Mouse (Mus musculus) frontal cortex, adult (tissue): ENCODE measurements around the gene Gramd4.
A peak's percentile ranks its signal among the peaks of the same experiment; 100 is the strongest.
"Not testable (repeated sequence)": the region's sequence is repeated elsewhere in the genome, so short reads cannot be mapped to it uniquely, and the experiment has no call there.

Experiments used
- ATAC-seq: cut with Nextera tagmentation; 2 replicates; pipeline ENCODE4 v1.9.2; 2017; ENCODE audit warnings: mild to moderate bottlenecking, moderate library complexity, mixed read lengths; ENCODE audit not compliant: low TSS enrichment

Gene Gramd4

DNA sequence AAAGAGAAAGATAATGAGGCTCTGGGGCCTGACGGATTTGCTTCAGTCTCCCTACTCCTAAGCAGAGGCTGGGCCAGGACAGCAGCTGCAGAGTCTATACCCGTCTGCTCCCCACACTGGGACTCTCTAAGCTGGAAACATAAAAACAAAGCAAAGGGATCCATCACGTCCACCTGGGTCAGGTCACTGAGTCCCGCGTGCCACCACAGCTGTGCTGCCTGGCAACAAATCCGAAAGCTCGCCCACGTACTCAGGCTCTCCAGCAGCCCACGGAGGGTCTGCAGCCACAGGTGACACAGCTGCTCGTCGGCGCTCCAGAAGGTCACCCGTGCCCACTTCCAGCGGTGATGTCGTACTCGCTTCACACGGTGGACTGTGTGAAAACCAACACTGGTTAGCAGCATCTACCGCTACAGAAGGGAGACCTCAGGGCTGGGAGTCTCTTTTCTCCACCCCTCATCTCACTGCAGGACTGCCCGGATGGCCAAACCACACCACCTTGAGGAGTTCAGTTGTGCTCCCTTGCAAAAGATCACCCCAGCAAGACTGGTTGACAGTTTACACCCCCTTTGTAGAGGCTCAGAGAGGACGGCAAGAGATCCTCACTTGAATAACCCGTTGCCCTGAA, 107.3 kb downstream of the Gramd4 start:
- no peak for ATAC-seq

DNA sequence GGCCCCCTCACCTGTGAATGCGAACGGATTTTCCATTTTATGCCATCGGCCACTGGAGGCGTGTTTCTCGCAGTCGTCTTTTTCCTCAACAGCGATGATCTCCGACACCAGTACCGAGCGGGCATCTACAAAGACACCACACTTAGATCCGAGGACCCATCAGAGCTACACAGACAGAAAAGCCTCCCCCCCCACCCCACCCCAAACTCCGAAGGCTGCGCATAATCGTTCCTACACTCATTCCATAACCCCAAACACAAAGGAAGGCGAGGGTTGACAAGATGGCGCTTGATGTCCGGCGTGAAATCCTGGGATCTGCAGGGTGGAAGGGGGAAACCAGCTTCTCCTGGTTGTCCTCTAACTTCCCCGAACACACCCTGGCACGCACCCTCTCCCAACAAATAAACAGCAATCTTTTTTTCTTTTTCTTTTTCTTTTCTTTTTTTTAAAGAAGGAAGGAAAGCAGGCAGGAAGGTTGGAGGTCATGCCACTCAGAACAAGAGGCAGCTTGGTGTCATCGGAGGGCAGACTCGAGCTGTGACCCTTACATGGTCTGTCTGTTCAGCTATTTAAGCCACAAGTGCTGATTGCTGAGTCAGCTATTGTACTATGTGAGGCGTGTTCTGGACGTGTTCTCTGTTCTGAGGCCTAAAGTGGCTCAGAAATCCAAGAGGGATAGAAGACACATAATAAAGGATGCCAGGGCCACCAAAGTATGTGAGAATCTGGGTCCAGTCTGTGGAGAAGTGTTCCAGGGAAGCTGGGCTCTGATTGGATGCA, 108.5 kb downstream of the Gramd4 start:
- no peak for ATAC-seq

DNA sequence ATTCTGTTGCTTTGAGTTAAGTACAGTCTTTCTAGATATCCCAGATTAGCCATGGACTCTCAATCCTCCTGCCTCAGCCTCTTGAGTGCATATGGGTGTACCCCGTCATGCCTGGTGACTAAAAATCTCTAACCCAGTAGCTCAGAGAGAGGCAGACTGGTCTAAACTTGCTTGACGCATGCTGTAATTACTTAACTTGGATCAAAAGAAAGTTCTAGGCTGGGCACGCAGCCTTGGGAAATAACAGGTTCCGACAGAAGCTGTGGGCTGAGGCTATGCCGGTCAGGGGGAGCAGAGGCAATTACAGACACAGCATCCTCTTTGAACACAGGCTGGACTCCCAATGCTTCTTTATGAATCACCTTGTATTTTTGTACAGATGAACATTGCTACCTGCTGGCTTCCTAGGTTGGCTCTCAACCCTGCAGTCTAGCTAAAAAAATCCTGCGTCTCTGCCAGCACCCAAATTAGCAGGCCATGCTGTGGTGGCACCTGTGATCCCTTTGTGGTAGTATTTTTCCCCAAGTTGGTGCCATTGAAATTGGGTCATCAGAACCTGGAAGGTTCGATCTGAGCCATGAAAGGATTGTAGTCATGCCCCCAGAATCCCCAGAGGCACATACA, 109.6 kb downstream of the Gramd4 start:
- ATAC-seq = peak; percentile 10; the same call in 1 of the 2 replicates

DNA sequence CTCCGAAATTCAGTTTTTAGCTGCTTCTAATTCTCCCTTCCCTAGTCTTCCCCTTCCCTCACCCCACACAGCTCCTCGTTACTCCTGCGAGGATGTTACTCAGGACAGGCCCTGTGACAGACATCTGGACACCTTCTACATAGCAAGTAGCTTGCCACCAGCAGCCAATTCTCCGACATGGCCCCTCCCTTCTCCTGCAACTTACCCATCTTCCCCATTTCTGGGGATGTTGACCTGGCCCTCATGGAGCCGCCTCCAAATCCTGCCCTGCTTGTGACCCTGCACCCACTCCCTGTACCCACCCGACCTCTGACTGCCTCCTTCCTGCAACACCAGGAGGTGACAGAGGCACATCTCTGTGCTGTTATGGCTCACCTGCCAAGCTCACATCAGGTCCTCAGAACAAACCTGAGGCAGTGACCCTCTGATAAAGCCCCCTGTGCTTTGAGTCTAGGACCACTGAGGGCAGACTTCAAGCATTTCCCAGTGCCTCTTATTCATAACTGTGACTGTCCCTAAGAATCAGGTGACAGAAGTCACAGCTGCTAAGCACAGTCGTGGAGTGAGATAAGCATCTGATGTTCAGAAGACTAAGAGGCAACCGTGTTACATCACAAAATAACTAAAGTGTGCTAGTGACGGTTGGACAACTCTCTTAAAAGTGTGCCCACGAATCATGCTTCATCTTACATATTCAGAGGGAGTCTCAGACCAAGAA, 110.5 kb downstream of the Gramd4 start:
- 0 out of 2 replicates have a peak, but pooled peaks have one; percentile 15 for ATAC-seq

DNA sequence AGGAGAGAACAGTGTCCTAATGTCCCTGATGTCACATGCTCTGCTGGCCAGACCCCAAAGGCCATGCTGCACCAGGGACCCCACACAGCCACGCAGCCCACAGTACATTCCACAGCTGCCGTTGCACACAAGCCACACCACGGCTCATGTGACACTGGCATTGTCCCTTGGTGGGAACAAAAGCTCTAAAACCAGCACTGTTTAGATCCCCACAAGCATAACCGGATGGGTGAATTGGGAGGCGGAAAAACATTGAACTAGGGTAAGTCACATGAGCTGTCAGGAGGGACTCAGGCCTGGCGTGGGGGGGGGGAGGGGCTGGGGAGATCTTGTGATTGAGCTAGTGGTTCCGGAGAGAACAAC, 111.0 kb downstream of the Gramd4 start:
- peak; percentile 11; the same call in 1 of the 2 replicates for ATAC-seq

DNA sequence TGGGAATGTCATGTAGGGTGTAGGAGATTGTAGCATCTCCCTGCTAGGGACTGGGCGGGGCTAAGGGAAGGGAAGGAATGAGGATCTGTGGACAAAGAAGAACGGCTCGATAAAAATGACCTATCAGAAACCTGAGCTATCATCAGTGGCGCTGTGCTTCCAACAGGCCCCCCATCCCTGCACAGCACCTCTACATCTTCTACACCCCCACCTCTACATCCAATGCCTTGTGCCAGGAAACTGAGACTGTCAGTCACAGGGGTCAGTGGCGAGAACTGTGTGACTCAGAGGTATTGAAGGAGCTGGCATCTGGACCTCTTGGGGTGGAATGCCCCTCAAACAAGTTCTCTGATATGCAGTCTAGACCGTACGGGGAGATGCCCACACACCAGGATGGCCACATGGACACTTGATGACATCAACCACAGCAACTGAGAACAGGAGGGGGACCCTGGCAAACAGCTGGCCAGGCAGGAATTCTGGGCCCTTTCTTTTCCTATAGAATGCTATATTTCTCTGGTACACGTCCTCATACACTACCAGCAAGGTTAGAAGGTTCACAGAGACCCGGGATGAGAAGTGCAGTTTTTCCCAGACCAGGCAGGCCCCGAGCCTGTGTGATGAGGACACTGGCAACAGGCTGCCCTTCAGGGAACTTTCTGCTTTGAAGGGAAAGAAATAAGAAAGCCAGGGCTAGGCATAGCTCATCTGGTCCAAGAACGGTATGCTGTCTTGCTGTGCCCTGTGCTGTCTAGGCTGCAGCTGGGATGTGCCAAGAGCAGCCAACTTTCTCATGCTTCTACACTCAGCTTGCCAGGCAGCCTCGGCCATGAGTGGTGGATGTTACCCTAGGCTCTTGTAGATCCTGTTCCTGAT, 111.7 kb downstream of the Gramd4 start:
- ATAC-seq = no peak

DNA sequence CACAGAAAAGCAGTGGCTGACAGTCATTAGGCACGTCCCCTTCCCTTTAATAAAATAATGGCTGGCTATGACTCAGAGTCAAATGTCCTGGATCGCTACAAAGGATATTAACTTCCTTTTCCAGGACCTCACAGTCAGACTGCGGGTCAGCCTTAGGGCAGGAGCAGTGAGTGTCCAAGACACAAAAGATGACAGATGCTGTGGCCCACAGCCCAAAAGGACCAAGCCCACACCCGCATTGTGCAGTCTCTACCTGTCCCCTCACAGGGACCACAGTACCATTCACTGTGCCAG, 112.3 kb downstream of the Gramd4 start:
- ATAC-seq = no peak

DNA sequence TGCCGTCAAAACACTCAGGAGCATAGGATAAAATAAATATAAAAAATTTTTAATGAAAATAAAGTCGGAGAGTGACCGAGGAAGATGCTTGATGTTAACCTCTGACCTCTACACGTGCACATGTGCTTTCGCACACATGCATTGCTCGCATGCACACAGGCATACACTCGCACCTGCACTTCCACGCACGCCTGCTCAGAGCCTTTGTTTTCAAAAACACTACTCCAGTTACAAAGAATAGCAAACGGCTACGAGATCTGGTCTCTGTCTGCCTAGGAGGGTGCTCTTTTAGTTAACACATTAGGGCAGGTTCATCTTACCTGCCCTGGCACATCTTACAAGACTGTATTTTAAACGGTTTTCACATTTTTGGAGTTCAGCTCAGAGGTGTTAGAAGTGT, 113.8 kb downstream of the Gramd4 start:
- ATAC-seq = no peak

DNA sequence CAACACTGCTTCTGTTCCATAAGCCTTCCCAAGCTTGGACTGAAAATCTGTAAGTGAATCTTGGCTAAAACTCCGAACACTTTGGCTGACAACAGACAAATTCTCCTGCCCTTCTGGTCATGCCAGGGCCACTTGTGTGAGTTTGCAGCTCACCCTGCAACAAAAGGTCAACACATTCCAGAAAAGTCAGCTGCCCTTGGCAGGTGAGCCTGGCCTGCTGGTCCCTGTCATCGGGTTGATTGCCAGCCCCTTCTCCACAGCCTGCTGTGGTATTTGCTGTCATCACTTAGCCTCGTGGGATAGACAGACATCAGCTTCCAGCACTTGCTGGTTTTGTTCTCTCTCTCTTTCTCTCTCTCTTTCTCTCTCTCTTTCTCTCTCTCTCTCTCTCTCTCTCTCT, 114.6 kb downstream of the Gramd4 start:
- no peak for ATAC-seq

DNA sequence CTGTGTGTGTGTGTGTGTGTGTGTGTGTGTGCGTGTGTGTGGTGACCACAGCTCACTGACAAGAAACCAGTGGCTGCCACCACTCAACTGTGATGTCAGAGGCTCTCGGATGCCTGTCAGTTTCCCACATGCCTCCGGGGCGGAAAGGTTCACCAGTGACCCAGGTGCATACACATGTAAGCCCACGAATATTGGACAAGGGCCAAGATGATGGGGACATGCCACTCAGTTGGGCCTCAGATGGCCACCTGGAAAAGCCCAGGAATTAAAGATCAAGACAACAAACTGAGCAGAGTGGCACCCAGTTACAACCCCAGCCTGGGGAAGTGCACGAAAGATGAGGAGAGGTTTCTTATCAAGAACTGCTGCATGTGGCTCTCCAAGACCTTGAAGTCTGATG, 115.0 kb downstream of the Gramd4 start:
- ATAC-seq = no peak

DNA sequence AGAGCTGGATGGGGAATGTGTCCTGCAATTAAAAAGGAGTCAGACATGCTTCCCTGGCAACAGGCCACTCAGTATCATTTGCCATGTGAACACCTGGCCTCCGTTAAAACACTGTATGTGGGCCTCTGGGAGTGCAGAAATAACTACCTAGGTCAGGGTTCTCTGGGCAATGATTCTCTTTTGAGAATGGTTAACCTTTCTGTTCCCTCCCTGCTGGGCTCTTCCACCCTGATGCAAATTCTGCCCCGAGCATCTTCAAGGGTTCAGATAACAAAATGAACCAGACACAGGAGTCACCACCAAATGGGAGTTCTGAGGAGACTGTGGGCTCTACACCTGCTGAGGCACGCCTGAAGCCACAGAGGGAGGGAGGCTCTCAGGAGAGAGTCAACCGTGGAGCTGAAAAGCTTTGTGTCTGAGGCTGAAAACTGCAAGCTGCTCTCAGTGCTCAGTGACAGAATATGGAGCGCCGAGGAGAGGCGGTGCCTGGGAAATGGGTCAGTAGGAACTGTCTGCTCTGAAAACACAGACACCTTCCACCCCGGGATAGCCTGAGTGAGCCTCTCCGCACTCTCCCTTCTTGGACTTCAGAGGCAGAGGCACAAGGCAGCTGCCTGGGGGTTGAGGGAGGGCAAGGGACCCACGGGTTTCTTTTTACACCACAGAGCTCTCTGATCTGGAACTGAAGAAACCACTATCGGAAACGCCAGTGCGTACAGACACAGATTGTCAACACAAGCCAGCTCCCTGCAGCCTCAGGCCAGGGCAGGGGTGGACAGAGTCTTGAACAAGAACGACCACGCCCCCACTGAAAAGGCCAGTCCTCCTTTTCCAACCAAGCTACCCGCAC, 115.9 kb downstream of the Gramd4 start:
- peak; percentile 60 for ATAC-seq

DNA sequence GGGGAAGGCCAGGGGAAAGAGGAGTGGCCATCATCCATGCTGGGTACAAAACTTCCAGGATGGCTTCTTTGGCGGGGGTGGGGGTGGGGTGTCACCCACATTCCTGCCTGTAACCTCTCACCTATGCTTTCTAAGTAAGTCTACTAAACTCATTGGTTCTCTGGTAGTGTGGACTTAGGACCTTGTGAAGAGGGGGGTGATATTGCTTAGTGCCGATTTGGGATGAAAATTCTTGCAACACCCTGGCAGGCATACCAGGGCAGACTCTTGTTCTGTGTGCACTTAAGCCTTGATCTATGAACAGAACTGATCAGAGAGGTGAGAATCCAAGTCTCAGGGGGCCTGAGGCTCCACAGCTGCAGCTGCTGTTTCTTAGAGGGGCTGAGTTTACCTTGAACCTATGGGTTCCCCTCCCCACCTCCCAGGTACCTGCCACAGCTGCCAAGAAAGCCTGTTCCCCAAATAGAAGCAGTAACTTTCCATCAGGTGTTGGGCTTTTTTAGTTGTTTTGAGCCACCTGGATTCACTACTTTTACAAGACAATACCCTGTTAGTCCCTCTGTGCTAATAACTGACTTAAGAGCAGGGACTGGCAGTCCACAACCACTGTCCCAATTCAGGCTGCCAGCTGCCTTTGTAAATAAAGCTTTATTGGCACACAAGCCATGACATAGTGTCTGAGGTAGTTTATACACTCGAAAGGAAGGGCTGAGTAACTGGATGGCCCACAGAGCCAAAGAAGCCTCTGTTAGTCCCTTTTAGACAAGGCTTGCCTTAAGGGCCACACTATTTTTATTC, 118.0 kb downstream of the Gramd4 start:
- no peak for ATAC-seq

DNA sequence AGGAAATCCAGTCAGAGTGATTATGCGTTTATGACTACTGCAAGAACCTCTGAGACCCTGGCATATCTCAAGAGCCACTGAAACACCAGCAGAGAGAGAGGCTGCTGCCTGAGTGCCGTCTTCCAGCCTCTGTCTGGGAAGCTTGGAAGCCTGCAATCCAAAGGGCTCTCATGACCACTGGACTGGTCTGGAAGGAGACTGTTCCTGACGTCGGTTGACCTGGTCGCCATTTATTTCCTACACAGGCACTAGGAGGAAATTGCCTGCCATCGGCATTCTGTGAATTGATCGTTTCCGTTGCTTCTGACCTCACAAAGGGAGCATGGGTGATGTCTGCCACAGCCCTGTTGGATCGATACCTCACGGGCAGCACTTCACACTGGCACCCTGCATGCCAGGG, 118.7 kb downstream of the Gramd4 start:
- ATAC-seq = no peak

DNA sequence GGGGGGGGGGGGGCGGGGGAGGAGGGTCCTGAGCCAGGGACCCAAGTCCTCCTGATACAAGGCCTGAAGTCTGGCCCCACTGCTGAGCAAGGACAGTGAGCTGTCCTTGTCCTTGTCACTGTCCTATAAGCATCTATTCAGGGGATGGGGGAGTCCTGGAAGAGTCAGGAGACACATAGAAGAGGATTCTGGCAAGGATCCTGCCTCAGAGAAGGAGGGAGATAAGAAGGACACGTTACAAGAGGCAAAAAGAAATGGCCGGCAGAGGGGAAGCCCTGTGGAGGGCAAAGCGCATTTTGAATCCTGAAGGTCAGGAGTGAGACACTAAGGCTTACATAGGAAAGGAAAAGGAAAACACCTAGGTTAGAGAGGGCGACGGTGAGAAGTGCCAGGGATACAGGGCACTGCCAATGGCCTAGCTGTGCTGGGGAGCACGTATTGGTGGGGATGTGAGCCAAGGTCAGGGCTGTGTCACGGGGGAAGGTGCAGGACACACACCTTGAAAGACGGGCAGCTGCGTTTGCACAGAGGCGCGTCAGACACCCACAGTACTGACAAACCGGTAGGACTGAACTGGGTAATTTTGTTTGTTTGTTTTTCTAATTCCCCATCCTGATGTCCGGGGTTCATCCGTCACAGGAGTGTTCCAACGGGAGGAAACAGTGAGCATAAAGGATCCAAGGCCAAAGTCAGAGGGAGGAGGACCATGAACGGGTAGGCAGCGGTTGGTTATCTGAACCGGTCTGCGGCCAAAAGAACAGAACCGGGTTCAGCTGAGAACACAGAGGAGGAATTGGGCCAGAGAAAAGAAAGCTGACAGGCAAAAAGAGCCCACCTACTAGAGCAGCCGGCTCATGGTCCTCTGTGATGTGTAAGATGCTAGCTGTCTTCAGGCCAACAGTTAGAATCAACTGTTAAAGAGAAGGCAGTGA, 119.5 kb downstream of the Gramd4 start:
- ATAC-seq = no peak

DNA sequence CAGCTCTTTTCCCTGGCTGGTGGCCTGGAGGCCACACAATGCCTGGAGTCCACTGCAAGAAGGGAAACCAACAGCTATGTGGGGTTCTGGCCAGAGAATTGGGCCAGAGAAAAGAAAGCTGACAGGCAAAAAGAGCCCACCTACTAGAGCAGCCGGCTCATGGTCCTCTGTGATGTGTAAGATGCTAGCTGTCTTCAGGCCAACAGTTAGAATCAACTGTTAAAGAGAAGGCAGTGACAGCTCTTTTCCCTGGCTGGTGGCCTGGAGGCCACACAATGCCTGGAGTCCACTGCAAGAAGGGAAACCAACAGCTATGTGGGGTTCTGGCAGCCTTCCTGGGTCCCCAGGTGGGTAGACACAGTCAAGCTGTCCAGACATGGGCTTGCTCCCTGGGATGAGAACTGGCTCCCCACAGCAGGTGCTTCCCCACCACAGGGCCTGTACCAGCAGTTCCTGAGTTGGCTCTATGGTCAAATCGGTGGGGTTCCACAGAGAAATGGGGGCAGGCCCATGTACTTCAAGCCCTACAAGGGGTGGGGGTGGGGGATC, 120.3 kb downstream of the Gramd4 start:
- ATAC-seq = not testable (repeated sequence)

DNA sequence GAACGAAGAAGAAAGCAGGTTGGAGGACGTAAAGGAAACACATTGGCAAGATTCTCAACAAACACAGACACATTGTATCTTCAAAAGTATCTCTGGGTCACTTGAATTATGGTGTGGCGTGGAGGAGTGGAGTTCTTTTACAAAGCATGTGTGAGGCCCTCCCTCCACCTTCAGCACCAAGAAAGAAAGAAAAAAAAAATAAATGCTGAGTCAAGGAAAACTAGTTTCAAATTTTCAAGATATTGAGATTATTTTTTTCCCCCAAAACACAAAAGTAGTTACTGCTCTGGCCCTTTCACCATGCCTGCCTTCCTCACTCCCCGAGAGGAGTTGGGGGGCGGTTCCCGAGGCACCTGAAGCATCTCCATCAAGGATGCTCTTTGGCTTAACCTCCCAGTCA, 121.1 kb downstream of the Gramd4 start:
- no peak for ATAC-seq

DNA sequence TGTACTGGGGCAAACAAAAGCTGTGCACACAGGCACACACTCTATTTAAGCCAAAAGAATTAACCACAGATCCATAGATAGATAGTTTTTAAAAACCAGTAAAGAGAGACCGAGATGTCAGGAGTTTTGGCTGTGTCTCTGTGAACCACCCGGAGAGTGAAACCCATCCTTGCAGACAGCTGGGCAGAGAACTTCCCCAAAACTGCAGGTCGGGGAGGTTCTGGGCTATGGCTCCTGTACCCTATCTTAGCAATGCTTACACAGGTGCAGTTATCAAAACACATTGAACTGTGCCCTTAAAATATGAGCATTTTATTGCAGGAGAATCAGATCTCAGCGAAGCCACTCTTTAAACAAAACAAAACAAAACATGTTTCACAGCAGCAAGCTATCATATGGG, 122.9 kb downstream of the Gramd4 start:
- no peak for ATAC-seq

DNA sequence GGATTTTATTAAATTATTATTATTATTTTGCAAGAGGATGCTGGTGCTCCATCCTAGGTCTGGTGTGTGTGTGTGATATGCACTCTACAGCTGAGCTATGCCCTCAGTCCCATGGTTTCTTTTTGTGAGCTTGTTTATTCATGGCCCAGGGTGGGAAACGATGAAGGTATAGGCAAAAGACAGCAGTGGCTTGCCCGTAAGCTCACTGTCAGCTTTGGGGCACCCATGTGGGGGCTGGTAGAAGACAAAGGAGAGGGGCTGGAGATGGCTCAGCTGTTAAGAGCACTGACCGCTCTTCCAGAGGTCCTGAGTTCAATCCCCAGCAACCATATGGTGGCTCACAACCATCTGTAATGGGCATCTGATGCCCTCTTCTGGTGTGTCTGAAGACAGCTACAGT, 123.8 kb downstream of the Gramd4 start:
- ATAC-seq = not testable (repeated sequence)
